Mouse (Mus musculus) MEL-GATA-1-ER (cell line): ENCODE data around the gene Amd1.
"Not testable (repeated sequence)": the region's sequence is repeated elsewhere in the genome, so short reads cannot be mapped to it uniquely, and the experiment has no call there.

Experiments
- DNase-seq: peaks from one replicate; pipeline ENCODE4 v3.0.0-alpha.2; 2012; ENCODE audit warnings: low read depth; ENCODE audit errors: extremely low read depth

Amd1 gene

DNA sequence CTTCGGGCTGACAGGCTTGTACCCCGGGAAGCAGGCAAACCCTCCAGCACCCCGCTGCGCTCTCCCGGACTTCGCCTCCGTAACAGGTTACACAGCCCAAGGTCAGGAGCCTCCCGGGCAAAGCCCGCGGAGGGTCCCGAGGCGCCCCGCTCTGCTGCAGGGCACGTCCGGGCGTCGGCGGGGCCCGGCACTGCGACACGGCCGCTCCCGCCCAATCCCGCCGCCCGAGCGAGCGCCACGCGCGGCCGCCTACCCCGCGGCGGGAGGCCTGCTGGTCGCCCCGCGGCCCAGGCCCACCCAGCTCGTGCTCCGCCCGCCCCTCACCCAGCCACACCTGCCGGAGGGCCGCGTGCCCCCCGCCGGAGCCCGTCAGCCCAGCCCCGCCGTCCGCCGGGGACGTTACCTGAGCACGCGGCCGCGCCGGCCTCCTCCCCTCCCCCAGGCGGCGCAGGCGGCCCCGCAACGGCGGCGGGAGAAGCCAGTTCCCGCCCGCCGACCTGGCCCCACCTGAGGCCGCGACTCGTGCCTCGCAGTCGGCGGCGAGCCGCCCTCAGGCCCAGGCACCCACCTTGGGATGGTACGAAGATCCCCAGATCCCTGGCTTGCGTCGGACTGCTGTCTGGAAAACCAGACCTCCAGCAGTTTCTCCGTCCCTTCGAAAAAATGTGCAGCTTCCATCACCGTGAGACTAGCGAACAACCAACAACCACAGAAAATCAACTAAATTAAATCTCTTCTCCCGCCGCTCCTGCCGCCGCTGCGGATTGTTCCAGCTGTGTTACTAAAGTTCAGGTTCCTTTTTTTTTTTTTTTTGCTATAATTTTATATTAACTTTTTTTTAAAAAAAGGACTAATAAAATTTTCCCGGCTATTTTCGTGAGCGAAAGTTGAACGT lies 558 bp downstream of the Amd1 start:
- not testable (repeated sequence) for DNase-seq

DNA sequence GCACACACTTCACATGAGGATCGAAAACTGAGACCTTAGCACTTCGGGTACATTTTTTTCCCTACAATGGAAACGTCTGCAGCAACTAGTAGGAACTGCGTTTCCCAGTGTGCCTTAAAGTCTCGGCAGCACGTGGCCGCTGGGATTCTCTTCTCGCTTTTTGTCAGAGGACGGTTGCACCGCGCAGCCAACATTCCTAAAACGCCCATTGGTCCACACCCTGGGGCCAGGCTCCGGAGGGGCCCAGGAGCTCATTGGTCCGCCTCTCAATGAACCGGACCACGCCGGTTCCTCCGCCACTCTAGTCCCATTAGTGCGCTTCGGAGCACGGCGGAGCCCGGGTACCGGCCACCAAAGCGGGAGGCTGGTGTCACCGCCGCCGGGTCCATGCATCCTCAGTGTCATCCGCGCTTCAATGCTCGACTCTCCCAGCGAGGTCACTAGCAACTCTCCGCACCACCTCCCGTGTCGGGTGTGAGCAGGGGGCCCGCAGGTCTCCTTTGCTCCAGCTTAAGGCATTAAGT lies 1.3 kb downstream of the Amd1 start:
- DNase-seq: peak; percentile 75

DNA sequence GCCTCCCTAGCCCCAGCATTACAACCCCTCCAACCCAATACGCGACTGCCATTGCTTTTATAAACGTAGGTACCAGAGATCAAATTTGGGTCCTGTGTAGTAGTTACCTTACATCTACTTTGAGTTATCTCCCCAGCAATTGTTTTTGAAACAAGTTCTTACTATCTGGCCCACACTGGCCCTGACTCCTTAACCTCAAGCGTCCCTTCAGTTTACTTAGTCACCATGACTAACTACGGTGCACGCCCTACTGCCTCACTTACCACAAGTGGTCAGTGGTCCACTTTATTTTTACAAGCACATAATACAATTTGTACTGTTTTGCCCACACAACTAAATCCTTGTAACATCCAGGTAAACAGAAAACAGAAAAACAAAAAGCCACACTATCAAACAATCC lies 9.3 kb downstream of the Amd1 start:
- DNase-seq: no peak

DNA sequence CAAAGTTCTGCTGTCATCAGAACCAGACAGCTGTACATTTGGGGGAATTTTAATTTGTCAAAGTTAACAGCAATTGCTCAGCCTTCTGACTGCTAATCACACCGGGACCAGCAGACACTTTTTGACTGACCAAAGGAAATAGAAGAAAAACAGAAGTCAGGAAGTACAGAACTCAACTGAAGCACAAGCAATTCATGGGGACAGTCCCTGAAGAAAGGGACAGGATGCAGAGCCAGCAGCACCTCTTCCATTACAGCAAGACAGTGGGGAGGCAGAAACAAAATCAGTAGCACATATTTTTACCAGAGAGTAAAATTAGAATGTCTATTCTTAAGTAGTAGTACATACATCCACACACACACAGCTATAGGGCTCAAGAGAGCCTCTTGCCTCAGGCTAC lies 15.2 kb downstream of the Amd1 start:
- DNase-seq: no peak

DNA sequence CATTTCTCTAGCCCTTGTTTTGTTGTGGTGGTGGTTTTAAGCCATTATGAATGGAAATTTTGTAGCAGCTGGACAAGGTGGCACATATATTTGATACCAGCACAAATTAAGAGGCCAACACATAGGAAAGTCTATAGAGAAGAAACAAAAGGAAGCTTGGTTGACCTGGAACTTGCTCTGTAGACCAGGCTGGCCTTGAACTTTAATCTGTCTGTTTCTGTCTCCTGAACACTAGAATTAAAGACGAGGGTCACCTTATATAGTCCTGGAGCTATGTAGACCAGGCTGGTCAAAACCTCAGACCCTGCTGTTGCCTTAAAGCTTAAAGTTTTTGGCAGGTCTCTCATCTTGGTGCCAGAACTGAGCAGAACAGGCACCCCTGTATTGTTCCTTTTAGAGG lies 16.4 kb downstream of the Amd1 start:
- DNase-seq: no peak

DNA sequence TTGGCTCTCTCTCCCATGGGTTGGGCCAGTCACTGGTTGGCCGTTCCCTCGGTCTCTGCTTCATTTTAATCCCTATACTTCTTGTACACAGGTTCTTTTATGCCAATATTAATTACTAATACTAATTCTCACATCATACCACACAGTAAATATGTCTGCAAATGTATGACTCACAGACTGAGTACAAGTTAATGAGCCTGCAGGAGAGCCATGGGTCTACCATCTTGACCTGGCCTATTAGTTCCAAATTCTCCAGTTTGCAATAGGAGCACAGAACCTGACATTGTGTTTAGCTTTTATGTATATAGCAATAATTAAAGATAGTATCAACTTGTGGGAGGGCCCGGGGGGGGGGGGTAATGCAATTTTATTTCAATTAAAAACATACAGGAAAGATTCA lies 17.0 kb downstream of the Amd1 start:
- no peak for DNase-seq

DNA sequence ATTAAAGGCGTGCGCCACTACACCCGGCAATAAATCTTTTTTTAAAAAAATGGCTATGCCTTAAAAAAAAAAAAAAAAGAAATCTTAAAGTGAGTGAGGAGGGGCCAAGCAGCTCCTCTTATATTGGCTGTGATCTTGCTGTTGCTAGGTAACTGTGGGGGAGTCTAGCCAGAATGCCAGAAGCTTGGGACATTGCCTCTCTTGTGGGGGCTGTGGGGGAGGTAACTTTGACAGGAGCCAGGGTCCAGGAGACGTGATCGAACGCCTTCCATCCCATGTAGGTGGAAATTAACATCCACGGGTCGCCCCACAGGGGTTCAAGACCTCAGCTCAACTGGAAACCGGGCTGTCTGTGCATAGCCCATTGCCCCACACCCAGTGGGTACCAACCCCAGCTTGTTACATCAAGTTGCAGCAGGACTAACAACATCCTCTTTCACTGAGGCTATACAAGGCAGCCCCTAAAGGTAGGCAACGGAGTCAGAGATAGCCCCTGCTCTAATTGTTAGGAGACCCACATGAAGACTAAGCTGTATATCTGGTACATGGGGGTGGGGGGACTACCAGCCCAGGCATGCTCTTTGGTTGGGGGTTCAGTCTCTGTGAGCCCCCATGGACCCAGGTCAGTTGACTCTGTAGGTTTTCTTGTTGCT lies 17.7 kb downstream of the Amd1 start:
- DNase-seq: no peak

DNA sequence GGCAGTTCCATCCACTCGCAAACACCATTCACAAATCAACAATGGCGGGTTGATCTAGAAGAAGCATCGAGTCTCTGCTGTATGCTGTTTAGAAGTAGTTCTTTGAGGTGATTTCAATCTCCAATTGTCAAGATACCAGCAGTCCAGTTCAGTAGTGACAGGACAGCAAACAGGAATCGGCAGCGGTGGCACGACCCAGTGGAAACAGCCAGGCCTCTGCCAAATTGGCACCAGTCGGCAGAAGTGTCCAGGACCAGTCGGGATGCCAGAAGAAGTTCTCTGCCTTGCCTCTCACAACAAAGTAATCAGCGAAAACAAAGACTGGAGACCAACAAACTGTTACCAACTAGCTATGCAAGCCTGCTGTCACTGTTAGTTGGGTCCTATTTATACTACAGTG lies 18.4 kb downstream of the Amd1 start:
- DNase-seq: no peak

DNA sequence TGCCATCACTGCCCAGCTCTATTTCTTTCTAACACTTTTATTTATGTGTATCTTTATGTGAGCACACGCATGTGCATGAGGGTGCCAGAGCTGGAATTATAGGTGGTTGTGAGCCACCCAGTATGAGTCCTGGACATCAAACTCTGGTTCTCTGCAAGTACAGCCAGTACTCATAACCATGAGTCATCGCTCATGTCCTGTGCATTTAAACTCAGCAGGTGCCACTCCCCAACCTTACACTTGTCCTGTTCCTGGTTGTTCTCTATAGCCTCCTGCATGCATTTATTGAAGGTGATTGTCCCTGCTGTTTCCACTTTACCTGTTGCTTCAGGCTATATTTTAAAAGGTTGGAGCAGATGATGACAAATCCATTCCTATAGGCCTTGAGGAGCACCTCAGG lies 20.4 kb downstream of the Amd1 start:
- no peak for DNase-seq

DNA sequence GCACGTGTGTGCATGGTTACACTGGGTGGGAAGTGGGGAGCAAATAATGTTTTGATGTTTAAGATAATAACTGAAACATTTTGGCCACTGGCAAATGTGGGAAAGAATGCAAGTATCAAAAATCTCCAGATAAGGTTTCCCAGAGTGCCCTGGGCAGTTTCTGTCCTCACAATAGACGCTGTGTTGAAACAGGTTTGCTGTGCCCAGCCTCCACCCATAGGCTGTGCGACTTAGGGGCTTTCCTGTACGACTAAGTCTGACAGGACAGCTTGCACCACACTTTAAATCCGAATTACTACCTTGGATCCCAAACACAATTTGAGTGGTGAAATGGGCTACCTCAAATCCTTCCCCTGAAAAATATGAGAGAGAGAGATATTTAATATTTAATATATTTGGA lies 23.7 kb downstream of the Amd1 start:
- DNase-seq: no peak

DNA sequence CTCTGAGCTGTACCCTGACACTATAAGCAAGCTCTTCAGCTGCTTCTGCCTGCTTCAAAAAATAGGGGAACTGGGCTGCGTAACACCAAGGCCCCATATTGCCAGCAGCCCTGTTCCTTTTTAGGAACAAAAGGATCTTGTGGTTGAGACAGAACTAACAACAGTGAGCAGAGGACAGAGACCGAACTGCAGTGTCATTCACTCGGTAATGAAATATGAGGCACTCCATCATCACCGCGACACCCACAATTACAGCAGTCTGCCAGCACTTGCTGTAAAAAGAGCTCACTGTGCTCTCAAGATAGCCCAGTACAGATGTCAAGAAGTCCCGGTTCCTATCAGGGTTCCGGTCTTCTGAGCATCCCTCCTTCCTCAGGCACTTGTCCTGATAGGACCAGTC lies 26.0 kb downstream of the Amd1 start:
- peak; percentile 89 for DNase-seq

DNA sequence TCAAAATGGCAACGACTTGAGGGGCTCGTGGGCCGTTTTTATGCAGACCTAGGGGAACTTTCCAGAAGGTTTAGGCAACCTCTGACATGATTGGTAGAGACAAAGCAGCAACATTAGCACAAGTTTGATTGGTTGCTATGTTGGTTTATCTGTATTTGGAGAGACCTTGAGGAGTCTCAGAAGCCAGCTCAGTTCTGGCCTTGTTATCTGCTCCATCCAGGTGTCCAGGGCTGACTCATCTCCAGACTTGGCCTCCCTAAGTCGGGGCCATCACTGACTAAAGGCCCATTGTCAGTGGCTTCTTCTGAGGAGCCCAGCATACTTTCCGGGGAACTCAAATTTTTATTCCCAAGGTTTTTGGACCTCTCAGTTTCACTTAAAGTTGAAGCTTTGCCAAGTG lies 28.0 kb downstream of the Amd1 start:
- DNase-seq: no peak

DNA sequence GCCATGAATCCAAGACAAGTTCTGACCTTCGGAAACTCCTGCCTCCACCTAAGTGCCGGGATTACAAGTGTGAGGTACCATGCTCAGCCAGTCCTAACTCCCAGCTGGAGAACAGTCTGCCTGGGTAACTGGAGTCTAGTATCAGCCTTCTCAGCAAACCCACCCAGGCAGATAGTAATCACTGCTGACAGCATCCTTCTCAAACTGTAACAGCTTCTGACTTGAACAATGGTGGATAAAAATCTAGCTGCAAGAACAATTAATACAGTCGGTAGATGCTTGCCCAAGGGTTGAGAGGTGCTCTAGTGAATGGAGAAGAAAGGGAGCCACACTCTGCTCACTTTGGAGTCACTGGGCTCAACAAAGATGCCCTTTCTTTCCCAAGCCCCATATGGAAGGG lies 30.8 kb downstream of the Amd1 start:
- DNase-seq: no peak

DNA sequence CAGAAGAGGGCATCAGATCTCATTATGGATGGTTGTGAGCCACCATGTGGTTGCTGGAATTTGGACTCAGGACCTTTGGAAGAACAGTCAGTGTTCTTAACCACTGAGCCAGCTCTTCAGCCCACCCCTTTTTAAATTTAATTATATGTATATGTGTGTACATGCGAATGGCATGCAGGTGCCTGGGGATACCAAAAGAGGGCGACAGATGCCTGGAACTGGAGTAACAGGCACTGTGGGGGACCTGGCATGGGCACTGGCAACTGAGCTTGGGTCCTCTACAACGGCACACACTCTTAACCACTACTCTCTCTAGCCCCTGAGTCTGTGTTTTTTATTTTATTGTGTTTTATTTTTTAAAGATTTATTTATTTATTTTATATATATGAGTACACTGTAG lies 37.1 kb downstream of the Amd1 start:
- DNase-seq: no peak

DNA sequence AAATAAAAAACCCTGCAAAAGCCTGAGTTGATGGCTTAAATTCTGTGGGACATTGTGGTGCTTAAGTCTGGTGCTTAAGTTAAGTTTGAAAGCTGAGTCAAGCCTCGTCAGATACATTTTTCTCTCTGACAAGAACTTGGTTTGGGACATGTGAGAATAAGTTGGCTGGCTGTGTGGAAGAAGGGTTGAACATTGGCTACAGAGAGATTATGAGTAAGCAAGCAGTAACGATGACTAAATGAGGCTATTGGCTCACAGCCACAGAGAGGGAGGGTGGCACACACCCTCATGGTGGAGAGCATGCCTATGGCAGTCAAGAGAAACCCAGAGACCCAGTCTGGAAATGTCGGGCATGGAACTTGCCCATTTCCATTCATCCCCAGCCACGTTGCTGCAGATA lies 38.3 kb downstream of the Amd1 start:
- no peak for DNase-seq

DNA sequence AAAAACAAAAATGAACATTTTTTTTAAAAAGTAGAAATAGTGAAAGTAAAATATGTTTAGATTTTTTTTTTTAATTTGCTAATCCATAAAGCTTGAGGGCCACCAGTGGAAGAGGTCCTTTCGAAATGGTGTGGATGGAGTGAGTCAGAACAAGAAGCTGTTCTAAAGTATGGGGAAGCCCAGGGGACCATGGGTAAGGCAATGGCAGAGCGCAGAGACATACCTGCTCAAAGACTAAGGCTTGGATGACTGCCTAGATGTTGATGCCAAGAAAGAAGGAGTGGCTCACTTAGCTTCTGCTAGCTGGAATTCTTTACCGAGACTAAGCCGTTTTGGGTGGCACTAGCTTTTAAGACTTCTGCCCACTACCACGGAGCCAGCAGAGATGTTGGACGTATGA lies 39.8 kb downstream of the Amd1 start:
- DNase-seq: no peak

DNA sequence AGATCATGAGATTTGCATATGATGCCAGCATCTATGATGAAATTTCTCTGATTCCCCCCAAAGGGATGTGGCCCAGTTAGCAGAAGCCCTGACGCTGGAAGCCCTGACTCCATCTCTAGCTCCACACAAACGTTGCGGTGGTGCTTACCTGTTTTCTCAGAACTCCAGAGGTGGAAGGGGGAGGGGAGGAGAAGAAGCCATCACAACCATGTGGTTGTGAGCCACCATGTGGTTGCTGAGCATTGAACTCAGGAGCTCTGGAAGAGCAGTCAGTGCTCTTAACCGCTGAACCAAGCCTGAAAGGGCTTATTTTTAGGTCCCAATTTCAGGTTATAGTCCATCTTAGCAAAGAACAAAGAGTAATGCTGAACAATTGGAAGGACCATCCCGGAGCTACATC lies 41.7 kb downstream of the Amd1 start:
- no peak for DNase-seq

DNA sequence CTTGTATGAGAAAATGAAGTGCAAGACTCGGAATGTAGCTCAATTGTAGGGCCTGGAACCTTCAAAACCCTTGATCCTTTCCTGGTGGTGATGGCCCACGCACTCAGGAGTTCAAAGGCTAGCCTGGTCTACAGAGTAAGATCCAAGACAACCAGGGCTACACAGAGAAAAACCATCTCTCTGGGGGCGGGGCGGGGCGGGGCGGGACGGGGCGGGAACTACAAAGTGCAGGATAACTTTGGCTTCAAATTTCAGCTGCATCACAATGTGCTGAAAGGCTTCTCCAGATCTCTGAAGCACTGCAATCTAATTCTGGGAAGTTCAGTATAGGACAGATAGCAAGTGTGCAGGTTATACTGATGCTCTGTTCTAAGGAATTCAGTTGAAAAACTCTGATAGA lies 42.4 kb downstream of the Amd1 start:
- no peak for DNase-seq

DNA sequence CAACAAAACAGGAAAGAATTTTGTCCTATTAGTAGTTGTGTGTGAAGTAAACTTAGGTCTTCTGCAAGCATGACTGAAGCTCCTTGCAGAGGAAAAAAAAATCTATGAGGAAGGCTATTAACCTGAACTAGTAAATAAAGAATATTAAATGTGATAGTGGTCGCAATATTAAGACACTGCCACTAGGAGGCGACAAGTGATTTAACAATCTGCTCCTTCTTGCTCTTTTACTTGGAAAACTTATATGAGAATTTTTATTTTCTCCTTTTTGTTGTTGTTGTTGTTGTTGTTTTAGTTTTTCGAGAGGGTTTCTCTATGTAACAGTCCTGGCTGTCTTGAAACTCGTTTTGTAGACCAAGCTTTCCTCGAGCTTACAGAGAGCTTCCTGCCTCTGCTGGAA lies 43.0 kb downstream of the Amd1 start:
- no peak for DNase-seq

DNA sequence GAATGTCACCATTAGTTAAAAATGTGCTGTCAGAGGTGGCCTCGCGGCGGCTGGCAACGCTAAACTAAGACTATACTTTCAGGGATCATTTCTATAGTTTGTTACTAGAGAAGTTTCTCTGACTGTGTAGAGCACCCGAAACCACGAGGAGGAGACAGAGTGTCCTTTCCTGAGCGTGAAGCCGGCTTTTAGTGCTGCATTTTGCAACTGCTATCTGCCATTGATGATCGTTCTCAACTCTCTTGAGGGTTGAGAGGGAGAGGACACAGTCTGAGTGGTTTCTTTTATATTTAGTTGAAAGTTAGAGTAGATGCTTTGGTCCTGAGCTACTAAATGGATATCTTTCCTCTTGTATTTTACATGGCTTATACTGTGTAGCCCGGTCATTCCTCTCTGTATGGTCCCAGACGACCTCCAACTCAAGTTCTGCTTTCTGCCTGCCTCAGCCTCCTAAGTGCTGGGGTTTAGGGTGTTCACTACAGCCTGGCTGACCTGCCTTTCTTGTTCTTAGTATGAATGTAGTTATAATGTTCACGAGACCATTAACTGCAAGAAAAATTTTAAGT lies 43.5 kb downstream of the Amd1 start:
- peak; percentile 100 for DNase-seq

DNA sequence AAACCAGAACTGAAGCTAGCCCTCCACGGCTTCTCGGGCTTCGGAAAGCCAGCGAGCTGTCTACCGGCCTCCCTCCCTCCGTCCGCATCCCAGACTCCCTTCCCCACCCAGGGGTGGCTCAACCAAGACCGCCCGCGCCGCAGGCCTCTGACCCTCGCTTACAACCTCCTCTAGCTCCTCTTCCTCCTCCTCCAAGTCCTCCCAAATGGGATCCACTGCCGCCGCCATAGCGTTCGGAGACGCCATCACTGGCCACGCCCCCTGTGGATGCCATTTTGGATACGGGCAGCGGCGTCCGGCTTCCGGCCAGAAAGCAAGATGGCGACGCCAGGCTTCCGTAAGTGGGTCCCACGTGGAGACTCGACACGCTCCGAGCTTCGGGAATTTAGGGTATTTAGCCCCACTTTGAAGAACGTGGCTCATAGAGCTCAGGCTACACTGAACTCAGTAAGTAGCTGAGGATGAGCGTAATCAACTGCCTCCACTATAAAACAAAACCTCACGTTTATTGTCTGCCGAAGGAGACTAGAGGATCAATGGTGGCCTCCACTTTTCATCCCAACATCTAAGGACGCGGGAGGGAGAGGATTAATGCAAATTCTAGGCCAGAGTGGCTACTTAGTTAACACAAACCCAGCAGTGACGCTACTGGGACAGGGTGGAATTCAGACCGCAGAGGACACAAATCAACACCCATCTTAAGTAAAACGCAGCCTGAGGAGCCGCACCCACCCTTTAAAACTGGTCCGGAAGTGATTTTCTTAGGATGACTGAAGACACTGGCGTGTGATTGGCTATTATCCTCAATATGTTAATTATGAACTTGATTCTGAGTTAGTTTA lies 44.4 kb downstream of the Amd1 start, which contains the start of gene Gtf3c6:
Gtf3c6 (minus strand) TSS at position 695 of the 842 bp plus-strand sequence.
- peak; percentile 99 for DNase-seq
